Mouse (Mus musculus) ES-Bruce4 (cell line): ENCODE results near the gene Tbc1d16.

Experiments used
- CTCF ChIP-seq: IDR thresholded peaks from one replicate; pipeline ENCODE4 v1.8.1; 2011; ENCODE audit warnings: low read depth, low read length
- POLR2A ChIP-seq: IDR thresholded peaks from one replicate; pipeline ENCODE4 v1.8.1; 2011; ENCODE audit warnings: low read length; ENCODE audit not compliant: insufficient read depth

DNA sequence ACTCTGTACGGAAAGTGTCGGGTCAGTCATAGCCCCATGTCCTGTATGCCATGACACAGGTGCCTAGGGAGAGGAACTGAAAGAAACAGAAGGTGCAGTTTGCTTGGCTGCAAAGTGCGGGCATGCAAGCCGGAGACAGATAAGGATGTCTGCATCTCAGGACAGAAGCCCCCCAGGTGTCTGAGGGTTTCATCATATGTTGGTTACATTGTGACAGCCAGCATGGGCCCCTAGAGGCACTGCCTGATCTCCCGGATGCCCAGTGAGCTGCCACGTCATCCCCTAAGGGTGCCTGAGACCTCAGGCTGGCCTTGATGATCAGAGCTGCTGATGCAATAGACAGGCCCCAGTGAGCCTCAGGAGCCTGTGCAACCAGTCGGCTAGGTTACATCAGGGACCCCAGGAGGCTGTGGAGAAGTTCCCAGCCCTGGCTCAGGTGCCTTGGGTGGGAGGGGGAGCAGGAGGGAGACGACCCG is 36.7 kb downstream of the Tbc1d16 start:
- no peak for TF ChIP-seq POLR2A
- no peak for TF ChIP-seq CTCF
